Mouse (Mus musculus) monocyte, adult 5-6 weeks (primary cell): ENCODE measurements around the gene Ascc1. TPM values are rescaled to one million over a fixed set of nuclear protein-coding genes. Genes with fewer than 3 reads are reported as not detected.

ENCODE experiments used
- ATAC-seq: fragments of 153-309, 156-312 bp; replicated peaks from 2 replicates; pipeline ENCODE4 v1.8.0; 2017; ENCODE audit warnings: mild to moderate bottlenecking; ENCODE audit not compliant: low TSS enrichment, insufficient number of reproducible peaks, severe bottlenecking, poor library complexity, low FRiP score
- total RNA-seq: library from RNA; stranded (forward); fragments of 200-1000, 200-491, 200-594 nt; gene quantifications from 3 replicates; pipeline ENCODE4 v1.2.3, GENCODE M21; 2017

The Ascc1 gene
- total RNA-seq, 1 experiment from 2014 or later, result 13.0 TPM

GRCm38 (mm10) chr10:60050581-60050980 lies 48.0 kb downstream of the Ascc1 start:
- ATAC-seq, result no peak

GRCm38 (mm10) chr10:60053073-60053472 lies 50.5 kb downstream of the Ascc1 start:
- no peak for ATAC-seq

GRCm38 (mm10) chr10:60062173-60062572 lies 59.6 kb downstream of the Ascc1 start:
- ATAC-seq, result no peak

- no peak for ATAC-seq
Measured at GRCm38 (mm10) chr10:60062931-60063330, 60.3 kb downstream of the Ascc1 start.

- 0 out of 2 replicates have a peak, but pooled peaks have one; percentile 29 for ATAC-seq
Measured at GRCm38 (mm10) chr10:60066524-60066923, 63.9 kb downstream of the Ascc1 start.

GRCm38 (mm10) chr10:60075159-60075558 lies 72.6 kb downstream of the Ascc1 start:
- ATAC-seq, result no peak

GRCm38 (mm10) chr10:60077226-60077625 lies 74.6 kb downstream of the Ascc1 start:
- no peak for ATAC-seq

GRCm38 (mm10) chr10:60077736-60078560 lies 75.3 kb downstream of the Ascc1 start:
- ATAC-seq, result no peak

- no peak for ATAC-seq
Measured at GRCm38 (mm10) chr10:60078561-60078917, 75.9 kb downstream of the Ascc1 start.

GRCm38 (mm10) chr10:60080171-60080570 lies 77.6 kb downstream of the Ascc1 start:
- ATAC-seq, result no peak

GRCm38 (mm10) chr10:60080601-60080981 lies 78.0 kb downstream of the Ascc1 start:
- no peak for ATAC-seq

- ATAC-seq, result no peak
Measured at GRCm38 (mm10) chr10:60080982-60081825, 78.6 kb downstream of the Ascc1 start.

- ATAC-seq, result no peak
Measured at GRCm38 (mm10) chr10:60081905-60082304, 79.3 kb downstream of the Ascc1 start.

GRCm38 (mm10) chr10:60084065-60084464 lies 81.5 kb downstream of the Ascc1 start:
- ATAC-seq, result no peak

- ATAC-seq, result no peak
Measured at GRCm38 (mm10) chr10:60092311-60092710, 89.7 kb downstream of the Ascc1 start.

- ATAC-seq, result no peak
Measured at GRCm38 (mm10) chr10:60093751-60094150, 91.1 kb downstream of the Ascc1 start.

GRCm38 (mm10) chr10:60095558-60095957 lies 93.0 kb downstream of the Ascc1 start:
- no peak for ATAC-seq

- ATAC-seq, result no peak
Measured at GRCm38 (mm10) chr10:60096302-60096701, 93.7 kb downstream of the Ascc1 start.

GRCm38 (mm10) chr10:60097146-60097545 lies 94.5 kb downstream of the Ascc1 start:
- no peak for ATAC-seq

- ATAC-seq, result no peak
Measured at GRCm38 (mm10) chr10:60097774-60098173, 95.2 kb downstream of the Ascc1 start.
